Mouse (Mus musculus) left cerebral cortex, adult 11 months (tissue): Measurements from ENCODE around the gene Pon3.

ENCODE experiments used
- DNase-seq: peaks from one replicate; pipeline ENCODE4 v3.0.0; 2022; ENCODE audit warnings: low spot score

The Pon3 gene

GRCm38 (mm10) chr6:5179189-5179588, 76.9 kb downstream of the Pon3 start:
- DNase-seq = no peak

DNA sequence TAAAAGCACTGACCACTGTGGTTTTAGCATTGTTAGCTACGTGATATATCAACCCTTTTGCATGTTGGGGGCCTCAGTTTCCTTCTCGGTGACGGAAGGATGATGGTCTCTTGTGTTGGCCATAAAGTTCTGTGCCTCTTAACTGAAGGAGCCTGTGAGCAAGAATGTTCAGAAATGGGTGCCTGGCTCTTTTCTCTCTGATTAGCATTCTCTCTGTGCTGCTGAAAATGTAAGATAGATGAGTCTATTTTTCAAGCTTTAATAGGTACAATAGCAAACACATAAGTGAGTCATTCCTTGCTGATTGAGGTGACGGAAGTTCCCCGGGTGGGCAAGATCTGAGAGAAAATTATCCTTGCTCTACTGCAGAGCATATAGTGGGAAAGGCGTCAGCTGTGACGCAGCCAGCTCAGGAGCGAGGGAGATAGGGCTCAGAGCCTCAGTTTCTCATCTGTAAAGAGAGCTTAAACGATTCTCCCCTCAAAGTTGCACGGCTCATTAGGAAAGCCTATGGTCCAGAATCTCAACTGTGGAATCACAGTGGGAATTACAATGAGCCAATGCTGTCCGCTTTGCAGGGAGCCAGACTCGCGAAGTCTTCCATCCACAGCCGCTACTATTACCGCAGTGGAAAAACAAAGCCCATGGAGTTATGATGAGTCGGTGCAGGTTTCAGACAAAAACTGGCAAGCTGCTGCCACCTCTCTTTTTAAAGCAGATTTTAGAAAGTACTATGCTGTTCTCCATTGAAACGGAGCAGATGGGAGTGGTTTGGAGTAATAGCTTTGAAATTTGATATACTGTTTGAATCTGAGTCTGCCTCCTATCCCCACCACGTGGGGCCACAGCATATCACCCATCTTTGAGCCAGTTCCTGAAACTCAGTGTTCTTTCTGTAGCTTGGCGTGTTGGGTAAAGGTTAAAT, 77.9 kb downstream of the Pon3 start:
- no peak for DNase-seq

GRCm38 (mm10) chr6:5174179-5174812, 81.8 kb downstream of the Pon3 start:
- DNase-seq = no peak

GRCm38 (mm10) chr6:5172571-5172970, 83.5 kb downstream of the Pon3 start:
- no peak for DNase-seq

DNA sequence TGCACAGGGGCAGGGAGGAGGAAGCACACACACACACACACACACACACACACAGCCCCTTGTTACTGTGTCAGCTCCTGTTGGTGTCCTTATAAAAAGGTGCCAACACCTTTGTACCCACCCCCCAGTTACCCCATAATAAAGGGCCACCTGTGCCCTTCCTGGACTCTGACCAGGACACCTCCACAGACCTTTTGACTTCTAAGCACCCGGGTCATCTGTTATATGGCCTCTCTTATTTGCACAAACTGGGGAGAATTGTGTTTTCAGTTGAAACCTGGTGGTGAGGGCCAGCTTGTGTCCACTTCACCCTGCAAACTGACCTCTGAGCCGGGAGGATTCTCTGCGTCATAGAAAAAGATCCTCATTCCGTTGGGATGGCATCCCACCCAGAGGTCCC, 84.7 kb downstream of the Pon3 start:
- no peak for DNase-seq
